Mouse (Mus musculus) small intestine, adult 2 months (tissue): ENCODE data around the gene 4933427D14Rik.

Experiments
- CTCF ChIP-seq: fragments of 200-500 bp; IDR thresholded peaks from 2 replicates; pipeline ENCODE4 v1.5.1; 2012; ENCODE audit warnings: low read depth, mild to moderate bottlenecking, control low read depth, inconsistent platforms, low read length, moderate library complexity, mixed read lengths; ENCODE audit not compliant: insufficient replicate concordance, insufficient read length; ENCODE audit errors: extremely low read depth
- POLR2A ChIP-seq: fragments of 200-500 bp; IDR thresholded peaks from 2 replicates; pipeline ENCODE4 v1.6.1; 2012; ENCODE audit warnings: low read depth, mild to moderate bottlenecking, control low read depth, inconsistent platforms, low read length, moderate library complexity

DNA sequence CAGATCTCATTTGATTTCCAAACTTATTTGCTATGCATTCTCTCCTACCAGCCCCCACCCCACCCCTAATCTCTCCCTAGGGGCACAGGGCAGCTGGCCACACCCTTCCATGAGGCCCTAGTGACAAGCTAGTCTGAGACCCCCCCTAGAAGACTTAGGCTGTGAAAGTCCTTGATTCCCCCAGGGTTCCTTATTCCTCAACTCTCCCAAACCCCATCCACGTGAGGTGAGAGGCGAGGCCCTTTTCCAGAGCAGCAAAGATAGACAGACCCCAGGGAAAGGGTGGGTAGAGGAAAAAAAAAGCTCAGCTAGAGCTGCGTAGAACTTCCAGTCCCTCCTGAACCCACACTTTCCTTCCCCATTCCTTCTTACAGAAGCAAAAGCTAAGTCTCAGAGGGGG, 76.4 kb downstream of the 4933427D14Rik start:
- TF ChIP-seq POLR2A (no peak), CTCF (no peak)
